Mouse (Mus musculus) cerebellum, adult 2 months (tissue): ENCODE results near the gene Mfsd5. TPM values are rescaled to one million over a fixed set of nuclear protein-coding genes. Genes with fewer than 3 reads are reported as not detected.

Source experiments
- DNase-seq, 2 experiments: peaks; one replicate each; pipeline ENCODE4 v3.0.0; 2021
- H3K27ac ChIP-seq: fragments of 200-500 bp; 2 replicates; pipeline ENCODE4 v1.5.1; 2012; ENCODE audit warnings: low read length, control low read depth, inconsistent platforms; ENCODE audit not compliant: insufficient read depth
- H3K27me3 ChIP-seq: fragments of 200-500 bp; 2 replicates; pipeline ENCODE4 v1.6.1; 2012; ENCODE audit warnings: inconsistent platforms, mild to moderate bottlenecking, low read length, moderate library complexity; ENCODE audit not compliant: control insufficient read depth, insufficient read depth
- H3K4me1 ChIP-seq: fragments of 200-500 bp; 2 replicates; pipeline ENCODE4 v1.6.1; 2011; ENCODE audit warnings: low read length; ENCODE audit not compliant: control insufficient read depth, insufficient read depth
- H3K4me3 ChIP-seq: fragments of 200-500 bp; replicated peaks from 2 replicates; pipeline ENCODE3; 2011; ENCODE audit warnings: mild to moderate bottlenecking, low read depth, low read length, control low read depth; ENCODE audit not compliant: insufficient read depth
- CTCF ChIP-seq: fragments of 200-500 bp; IDR thresholded peaks from 2 replicates; pipeline ENCODE4 v1.5.1; 2011; ENCODE audit warnings: low read depth, mild to moderate bottlenecking, control low read depth, low read length, moderate library complexity, borderline replicate concordance; ENCODE audit not compliant: insufficient read depth
- POLR2A ChIP-seq: fragments of 200-500 bp; IDR thresholded peaks from 2 replicates; pipeline ENCODE4 v1.6.1; 2011; ENCODE audit warnings: low read length, control low read depth, borderline replicate concordance; ENCODE audit not compliant: insufficient read depth
- WGBS: fragments of 180-500 bp; shearing (Covaris S2); methylation state at CpG from one replicate; pipeline ENCODE4 v1.1.7; 2018; 5-methylcytosine and 5-hydroxymethylcytosine counted together
- polyA plus RNA-seq: library from polyadenylated mRNA; depleted of rRNA; stranded (reverse); fragments of >200 nt; gene quantifications from 2 replicates; pipeline ENCODE4 v1.2.3, GENCODE M21; 2012

The Mfsd5 gene
- polyA plus RNA-seq, 1 experiment: 62.3 TPM

DNA sequence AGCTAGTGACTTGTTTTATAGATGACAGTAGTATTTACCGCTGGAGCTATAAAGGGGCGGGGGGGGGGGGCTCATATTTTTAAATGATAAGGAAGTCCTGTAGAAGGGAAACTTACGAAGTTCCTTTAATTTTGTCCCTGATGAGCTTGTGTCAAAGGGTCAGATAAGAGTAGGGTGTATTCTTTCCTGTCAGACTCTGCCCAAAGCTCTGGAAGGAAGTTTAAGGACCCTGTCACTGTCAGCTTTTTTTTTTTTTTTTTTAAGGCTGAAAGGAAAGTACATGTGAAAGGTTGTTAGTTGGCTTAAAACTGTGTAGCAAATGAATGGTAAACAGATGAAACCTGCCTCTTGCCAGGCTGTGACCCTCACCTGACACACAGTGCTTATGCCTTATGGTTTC, 4.4 kb downstream of the Mfsd5 start:
- H3K27ac ChIP-seq: no peak overlapping the region
- no peaks in the 10 kb centered on the region for H3K27me3 ChIP-seq
- TF ChIP-seq CTCF (no peak), POLR2A (no peak)
- 85% methylated on average over 3 of the region's 3 CpGs for WGBS
- peaks cover 8% of the 10 kb centered on the region; the same call in 1 of the 2 replicates for H3K4me1 ChIP-seq
- no peak for DNase-seq
- H3K4me3 ChIP-seq: no peak overlapping the region

DNA sequence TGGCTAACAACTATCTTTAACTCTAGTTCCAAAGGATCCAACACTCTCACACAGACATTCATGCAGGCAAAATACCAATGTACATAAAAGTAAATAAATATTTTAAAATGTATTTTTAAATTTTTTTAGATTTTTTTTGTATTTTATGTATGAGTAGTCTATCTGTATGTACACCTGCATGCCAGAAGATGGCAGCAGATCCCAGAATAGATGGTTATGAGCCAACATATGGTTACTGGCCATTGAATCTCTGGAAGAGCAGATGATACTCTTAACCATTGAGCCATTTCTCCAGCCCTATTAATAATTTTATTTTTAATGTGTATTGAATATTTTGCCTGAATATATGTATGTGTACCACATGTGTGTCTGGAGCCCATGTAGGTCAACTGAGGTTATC, 8.1 kb downstream of the Mfsd5 start:
- Histone ChIP-seq H3K27me3 (no peaks in the 10 kb centered on the region), H3K4me3 (no peak overlapping the region), H3K4me1 (no peaks in the 10 kb centered on the region), H3K27ac (no peak overlapping the region)
- TF ChIP-seq POLR2A (no peak), CTCF (peak; percentile 46; the same call in 1 of the 2 replicates)
- DNase-seq: peak in 1 of 2 experiments; percentile 42

DNA sequence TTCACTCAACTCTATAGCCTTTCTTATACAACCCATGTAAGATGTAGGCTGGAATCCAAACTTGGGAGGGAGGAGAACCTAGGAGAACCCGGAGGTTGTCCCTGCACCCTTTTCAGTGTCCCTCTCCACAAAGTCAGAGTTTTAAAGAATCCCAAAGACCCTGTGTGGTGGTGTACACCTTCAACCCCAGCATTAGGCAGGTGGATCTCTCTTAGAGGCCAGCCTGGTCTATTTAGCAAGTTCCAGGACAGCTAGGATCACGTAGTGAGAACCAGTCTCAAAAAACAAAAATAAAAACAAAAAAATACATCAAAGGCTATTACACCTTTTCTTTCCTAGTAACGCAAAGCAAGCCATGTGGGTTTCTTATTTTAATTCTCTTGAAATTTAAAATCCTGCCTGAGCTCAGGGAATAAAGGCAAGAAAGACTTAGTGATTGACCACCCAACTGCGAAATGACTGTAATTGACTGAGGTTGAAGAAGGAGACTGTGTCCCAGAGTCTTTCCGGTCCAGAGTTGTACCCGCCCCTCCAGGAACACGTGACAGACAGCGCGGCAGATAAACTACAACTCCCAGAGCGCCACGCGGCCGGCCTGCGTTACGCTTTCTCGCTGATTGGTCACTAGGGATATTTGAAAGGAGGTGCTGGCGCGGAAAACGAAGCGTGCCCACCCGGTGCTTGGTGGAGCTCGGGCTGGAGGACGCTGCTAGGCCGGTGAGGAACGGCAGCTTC, 16.5 kb downstream of the Mfsd5 start, which contains the start of gene Espl1:
Espl1 (plus strand) TSS at position 634 of the 735 bp plus-strand sequence.
- H3K27ac ChIP-seq: no peak within 1 kb of the TSS
- TF ChIP-seq CTCF (no peak), POLR2A (peak; percentile 82; the same call in 1 of the 2 replicates)
- peak within 1 kb of the TSS; percentile 70 for H3K4me3 ChIP-seq
- peak; percentile 92 to 93 for DNase-seq
- H3K4me1 ChIP-seq: no peaks in the 10 kb centered on the region
- WGBS: 6% methylated on average over 25 of the region's 25 CpGs
- no peaks in the 10 kb centered on the region for H3K27me3 ChIP-seq

DNA sequence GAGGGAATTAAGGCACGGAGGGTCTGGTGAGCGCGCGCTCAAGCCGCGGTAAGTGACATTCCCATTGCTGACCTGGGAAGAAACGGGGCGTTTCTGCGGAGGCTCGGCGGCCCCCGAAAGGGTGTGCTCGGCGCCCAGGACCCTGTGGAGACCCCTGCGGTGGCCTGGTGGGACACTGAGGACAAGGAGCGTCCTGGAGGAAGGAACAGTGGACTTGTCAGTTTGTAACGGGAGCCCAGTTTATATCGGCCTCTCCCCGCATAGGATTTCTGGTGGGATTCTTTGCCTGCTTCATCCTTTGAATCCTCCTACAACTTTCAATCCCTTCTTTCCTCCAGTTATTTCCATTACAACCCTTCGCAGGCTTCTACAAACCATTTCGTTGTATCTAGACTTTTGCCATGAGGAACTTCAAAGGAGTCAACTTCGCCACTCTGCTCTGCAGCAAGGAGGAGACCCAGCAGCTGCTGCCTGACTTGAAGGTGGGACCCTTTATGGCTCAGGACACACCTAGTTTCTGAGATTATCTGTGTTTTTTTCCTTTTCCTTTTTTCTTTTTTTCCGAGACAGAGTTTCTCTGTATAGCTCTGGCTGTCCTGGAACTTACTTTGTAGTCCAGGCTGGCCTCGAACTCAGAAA, 17.2 kb downstream of the Mfsd5 start:
- Histone ChIP-seq H3K4me3 (peak overlapping the region; percentile 70), H3K27me3 (no peaks in the 10 kb centered on the region), H3K4me1 (no peaks in the 10 kb centered on the region), H3K27ac (no peak overlapping the region)
- 5% methylated on average over 24 of the region's 24 CpGs for WGBS
- no peak for DNase-seq
- TF ChIP-seq POLR2A (no peak), CTCF (no peak)

DNA sequence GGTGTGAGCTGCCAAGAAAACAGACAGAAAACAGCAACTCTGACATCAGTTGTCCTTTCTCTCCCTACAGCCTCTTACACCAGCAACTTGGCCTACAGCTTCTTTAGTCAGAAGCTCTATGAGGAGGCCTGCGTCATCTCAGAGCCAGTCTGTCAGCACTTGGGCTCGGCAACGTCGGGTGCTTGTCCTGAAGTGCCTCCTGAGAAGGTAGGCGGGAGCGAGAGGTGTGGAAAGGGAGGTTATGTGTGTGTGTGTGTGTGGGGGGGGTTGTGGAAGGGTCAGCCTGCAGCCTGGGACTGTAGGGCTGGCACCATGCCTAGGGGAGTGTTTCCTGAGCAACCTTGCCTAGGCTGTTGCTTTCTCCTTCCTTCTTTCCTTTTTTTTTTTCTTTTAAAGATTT, 23.3 kb downstream of the Mfsd5 start:
- no peak overlapping the region for H3K4me3 ChIP-seq
- TF ChIP-seq POLR2A (no peak), CTCF (no peak)
- no peaks in the 10 kb centered on the region for H3K27me3 ChIP-seq
- 84% methylated on average over 6 of the region's 6 CpGs for WGBS
- no peaks in the 10 kb centered on the region for H3K4me1 ChIP-seq
- H3K27ac ChIP-seq: no peak overlapping the region
- DNase-seq: no peak

DNA sequence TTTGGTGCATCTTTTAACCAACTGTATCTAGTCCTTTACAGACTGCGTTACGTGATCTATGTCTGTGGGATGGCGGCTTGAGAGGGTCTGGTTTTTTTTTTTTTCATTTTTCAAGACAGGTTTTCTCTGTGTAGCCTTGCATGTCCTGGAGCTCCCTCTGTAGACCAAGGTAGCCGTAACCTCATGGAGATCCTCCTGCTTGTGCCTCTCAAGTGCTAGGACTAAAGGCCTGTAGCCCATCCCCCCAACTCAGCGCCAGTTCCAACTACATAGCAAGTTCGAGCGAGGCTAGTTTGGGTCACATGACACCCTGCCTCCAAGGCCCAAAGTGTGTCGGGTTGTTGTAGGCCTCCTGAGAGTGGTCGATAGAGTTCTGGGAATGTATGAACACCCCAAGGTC, 29.5 kb downstream of the Mfsd5 start:
- Histone ChIP-seq H3K4me1 (no peaks in the 10 kb centered on the region), H3K27ac (no peak overlapping the region), H3K27me3 (no peaks in the 10 kb centered on the region), H3K4me3 (no peak overlapping the region)
- 82% methylated on average over 9 of the region's 9 CpGs for WGBS
- DNase-seq: no peak
- no peak for TF ChIP-seq CTCF
- TF ChIP-seq POLR2A: no peak

DNA sequence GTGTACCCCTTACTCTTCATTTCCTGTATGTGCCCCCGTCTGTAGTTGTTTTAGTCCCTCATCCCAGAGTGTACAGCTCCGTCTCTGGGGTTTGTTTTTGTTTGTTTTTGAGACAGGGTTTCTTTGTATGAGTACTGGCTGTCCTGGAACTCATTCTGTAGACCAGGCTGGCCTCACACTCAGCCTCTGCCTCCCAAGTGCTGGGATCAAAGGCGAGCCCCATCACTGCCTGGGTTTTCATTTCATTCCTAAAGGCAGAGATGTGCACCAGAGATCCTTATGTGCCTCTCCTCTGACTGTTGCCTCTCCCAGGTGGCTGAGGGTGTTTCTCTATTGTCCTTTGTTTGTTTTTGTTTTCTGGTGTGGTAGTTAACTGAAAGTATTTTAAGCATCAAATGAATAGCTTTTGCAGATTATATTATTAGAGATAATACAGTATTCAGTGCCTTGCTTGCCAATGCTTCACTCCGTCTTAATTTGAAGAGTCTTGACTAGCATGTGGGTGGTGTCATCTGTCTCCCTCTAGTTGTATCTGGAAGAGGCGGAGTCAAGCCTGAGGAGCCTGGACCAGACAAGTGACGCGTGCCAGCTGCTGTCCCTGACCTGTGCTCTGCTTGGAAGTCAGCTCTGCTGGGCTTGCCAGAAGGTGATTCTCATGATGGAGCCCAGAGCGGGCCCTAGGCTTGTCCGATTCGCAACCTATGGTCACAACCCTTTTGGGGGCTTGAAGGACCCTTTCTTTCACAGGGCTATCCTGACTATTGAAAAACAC, 31.0 kb downstream of the Mfsd5 start:
- Histone ChIP-seq H3K4me1 (no peaks in the 10 kb centered on the region), H3K4me3 (no peak overlapping the region), H3K27me3 (no peaks in the 10 kb centered on the region), H3K27ac (no peak overlapping the region)
- TF ChIP-seq CTCF (no peak), POLR2A (no peak)
- DNase-seq: no peak
- whole genome bisulfite sequencing: 70% methylated on average over 10 of the region's 10 CpGs
